Mouse (Mus musculus) embryonic fibroblast, embryonic 13.5 days (primary cell): ENCODE results near the gene Hist1h3a.

Experiments
- CTCF ChIP-seq: IDR thresholded peaks from 2 replicates; pipeline ENCODE4 v1.5.1; 2011; ENCODE audit warnings: mild to moderate bottlenecking, control low read depth, low read length, moderate library complexity, borderline replicate concordance; ENCODE audit not compliant: insufficient read depth
- POLR2A ChIP-seq: IDR thresholded peaks from 2 replicates; pipeline ENCODE4 v1.6.1; 2011; ENCODE audit warnings: low read depth, mild to moderate bottlenecking, control low read depth, low read length, moderate library complexity

- TF ChIP-seq CTCF (no peak), POLR2A (no peak)
Measured at GRCm38 (mm10) chr13:23806422-23807052, 44.4 kb upstream of the Hist1h3a start, which contains the start of gene Slc17a2.
